Mouse (Mus musculus) midbrain, embryonic 10.5 days (tissue): ENCODE measurements at regions not wholly inside any gene's neighbourhood (a gene's known extent, or its start where the extent isn't known, plus 50 kb on each side); places are given as distances from the start of the nearest gene placed in this dataset.
A peak's percentile ranks its signal among the peaks of the same experiment; 100 is the strongest.

ENCODE experiments used
- DNase-seq: peaks from one replicate; pipeline ENCODE4 v3.0.0-alpha.2; 2017; ENCODE audit warnings: low spot score
- H3K27ac ChIP-seq: fragments of 300-500 bp; sonication (generic); replicated peaks from 2 replicates; pipeline ENCODE4 v1.5.1; 2016; ENCODE audit warnings: mild to moderate bottlenecking
- H3K27me3 ChIP-seq: fragments of 300-500 bp; sonication (generic); 2 replicates; pipeline ENCODE4 v1.6.1; 2016; ENCODE audit warnings: low read depth, mild to moderate bottlenecking; ENCODE audit not compliant: poor library complexity, severe bottlenecking
- H3K36me3 ChIP-seq: fragments of 300-500 bp; sonication (generic); 2 replicates; pipeline ENCODE4 v1.6.1; 2016; ENCODE audit warnings: mild to moderate bottlenecking, moderate library complexity
- H3K4me1 ChIP-seq: fragments of 300-500 bp; sonication (generic); 2 replicates; pipeline ENCODE4 v1.6.1; 2016
- H3K4me3 ChIP-seq: fragments of 300-500 bp; sonication (generic); 2 replicates; pipeline ENCODE4 v1.5.1; 2016; ENCODE audit warnings: mild to moderate bottlenecking, moderate library complexity
- H3K9me3 ChIP-seq: fragments of 300-500 bp; sonication (generic); replicated peaks from 2 replicates; pipeline ENCODE4 v1.6.1; 2016; ENCODE audit warnings: mild to moderate bottlenecking
- WGBS: fragments of 180-500 bp; shearing (Covaris S2); methylation state at CpG from one replicate; pipeline ENCODE4 v1.1.7; 2016; 5-methylcytosine and 5-hydroxymethylcytosine counted together

DNA sequence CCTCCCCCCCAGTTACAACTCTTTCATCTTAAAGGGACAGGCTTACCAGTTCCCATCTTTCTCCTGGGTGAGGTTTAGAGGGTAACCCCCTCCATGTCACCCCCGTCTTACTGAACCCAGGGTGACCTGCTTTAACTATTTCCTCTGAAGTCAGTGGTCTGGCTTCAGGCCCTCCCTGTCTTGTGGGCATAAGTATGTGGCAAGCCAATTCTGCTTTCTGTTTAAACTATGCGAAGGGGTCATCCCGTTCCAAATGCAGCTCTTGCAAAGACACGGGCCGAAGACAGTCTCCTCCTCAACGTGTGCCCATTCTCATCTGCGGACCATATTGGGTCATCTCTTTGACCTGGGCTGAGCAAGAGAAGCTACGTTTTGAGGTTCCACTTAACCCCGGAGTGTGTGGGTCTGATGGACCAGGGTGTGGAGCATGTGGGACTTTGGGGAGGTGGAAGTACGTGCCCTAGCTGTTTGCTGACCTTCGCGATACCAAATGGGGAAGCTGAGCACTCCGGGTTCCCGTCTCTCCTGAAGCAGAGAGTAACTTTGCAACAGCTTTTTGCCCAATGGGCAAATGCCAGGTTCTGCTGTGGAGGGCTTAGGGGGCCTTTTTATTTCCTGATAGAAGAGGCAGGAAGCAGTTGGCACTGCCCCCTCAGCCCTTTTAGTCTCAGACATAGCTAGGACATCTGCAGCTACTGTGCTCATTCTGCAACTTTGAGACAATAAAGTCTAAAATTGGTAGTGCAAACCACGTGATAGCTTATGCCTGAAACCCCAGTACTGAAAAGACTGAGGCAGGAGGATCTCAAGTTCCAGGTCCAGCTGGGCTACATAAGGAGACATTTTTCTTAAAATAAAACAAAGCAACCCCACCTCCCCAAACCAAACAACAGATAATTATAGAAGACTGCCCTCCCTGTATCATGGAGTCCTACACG lies 56.3 kb upstream of the Mdm1 start:
- no peaks in the 10 kb centered on the region for H3K9me3 ChIP-seq
- H3K4me1 ChIP-seq: peaks cover 13% of the 10 kb centered on the region
- WGBS: 92% methylated on average over 16 of the region's 16 CpGs
- H3K4me3 ChIP-seq: no peak overlapping the region
- H3K27me3 ChIP-seq: no peaks in the 10 kb centered on the region
- no peak for DNase-seq
- H3K27ac ChIP-seq: no peak overlapping the region
- no peaks in the 10 kb centered on the region for H3K36me3 ChIP-seq

DNA sequence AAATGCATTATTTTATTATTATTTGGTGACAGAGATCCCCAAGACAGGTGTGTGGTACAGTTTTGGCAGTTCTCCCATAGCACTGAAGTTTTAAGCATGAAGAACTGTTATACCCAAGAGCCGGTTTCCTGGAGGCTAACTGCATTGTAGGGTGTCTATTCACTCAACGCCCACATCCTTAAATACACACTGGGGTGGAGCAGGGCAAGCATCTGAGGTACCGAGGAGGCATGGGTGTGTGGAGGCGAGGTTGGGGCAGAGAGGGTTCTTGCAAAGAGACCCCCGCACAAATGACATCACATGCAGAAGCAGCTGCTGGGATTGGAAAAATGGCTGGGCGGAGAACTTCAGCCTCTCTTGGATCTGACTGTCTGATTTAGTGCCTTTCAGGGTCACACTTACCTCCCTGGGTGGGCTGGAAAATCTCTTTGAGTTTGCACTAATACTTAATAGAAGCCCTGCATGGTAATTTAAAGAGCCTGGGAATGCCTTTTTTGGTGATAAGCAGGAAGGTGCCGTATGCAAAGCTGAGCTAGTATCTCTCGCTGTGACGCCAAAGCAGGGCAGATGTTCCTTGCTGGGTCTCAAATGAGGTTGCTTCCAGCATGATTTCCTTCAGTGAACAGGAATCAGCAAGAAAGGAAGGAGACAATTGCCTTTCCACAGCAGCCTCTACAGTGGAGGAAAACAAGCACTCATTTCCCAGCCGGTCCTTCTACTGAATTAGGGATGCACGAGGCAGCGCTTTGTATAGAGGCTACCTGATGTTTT lies 53.9 kb upstream of the Mdm1 start:
- DNase-seq: peak; percentile 16
- no peaks in the 10 kb centered on the region for H3K9me3 ChIP-seq
- peaks cover 20% of the 10 kb centered on the region for H3K4me1 ChIP-seq
- 18% methylated on average over 12 of the region's 12 CpGs for WGBS
- peak overlapping the region; percentile 29 for H3K4me3 ChIP-seq
- no peak overlapping the region for H3K27ac ChIP-seq
- H3K36me3 ChIP-seq: no peaks in the 10 kb centered on the region
- H3K27me3 ChIP-seq: no peaks in the 10 kb centered on the region

DNA sequence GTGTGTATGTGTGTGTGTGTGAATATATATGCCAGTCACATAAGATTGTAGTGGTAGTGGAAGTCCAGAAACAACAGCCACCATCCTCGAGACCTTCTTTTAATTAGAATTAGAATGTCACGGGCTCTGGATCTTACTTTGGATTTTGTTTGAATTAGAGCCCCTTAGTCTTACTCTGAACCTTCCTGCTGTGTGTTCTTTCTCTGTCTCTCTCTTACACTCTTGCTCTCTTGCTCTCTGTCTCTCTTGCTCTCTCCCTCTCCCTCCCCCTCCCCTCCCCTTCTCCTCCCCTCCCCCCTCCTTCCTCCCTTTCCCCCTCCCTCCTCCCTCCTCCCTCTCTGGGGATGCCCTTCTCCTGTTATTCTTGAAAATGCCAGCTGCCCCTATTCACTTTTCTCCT lies 53.1 kb upstream of the Mdm1 start:
- Histone ChIP-seq H3K4me1 (peaks cover 20% of the 10 kb centered on the region), H3K27me3 (no peaks in the 10 kb centered on the region), H3K4me3 (no peak overlapping the region), H3K9me3 (no peaks in the 10 kb centered on the region), H3K36me3 (no peaks in the 10 kb centered on the region), H3K27ac (no peak overlapping the region)
- DNase-seq: no peak
- WGBS: 13% methylated on average over 2 of the region's 2 CpGs

DNA sequence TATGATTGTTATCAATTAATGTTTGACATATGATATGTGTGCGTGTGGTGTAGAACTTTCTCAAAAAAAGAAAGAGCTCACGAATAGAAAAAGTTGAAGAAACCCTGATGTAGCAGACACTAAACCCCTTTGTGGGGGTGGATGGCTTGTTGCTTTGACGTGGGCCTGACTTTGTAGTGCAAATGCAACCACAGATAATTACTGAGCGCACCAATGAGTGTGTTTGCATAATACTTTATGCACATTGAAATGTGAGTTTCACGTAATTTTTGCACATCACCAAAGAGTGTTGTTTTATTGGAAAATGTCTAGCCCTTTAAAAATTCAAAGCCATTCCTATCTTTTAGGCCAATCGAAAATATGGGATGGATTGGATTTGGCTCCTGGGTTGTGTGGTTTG lies 51.7 kb upstream of the Mdm1 start:
- Histone ChIP-seq H3K4me1 (peaks cover 20% of the 10 kb centered on the region), H3K9me3 (no peaks in the 10 kb centered on the region), H3K36me3 (no peaks in the 10 kb centered on the region), H3K4me3 (no peak overlapping the region), H3K27ac (no peak overlapping the region), H3K27me3 (no peaks in the 10 kb centered on the region)
- DNase-seq: no peak
- WGBS: 86% methylated on average over 6 of the region's 6 CpGs

DNA sequence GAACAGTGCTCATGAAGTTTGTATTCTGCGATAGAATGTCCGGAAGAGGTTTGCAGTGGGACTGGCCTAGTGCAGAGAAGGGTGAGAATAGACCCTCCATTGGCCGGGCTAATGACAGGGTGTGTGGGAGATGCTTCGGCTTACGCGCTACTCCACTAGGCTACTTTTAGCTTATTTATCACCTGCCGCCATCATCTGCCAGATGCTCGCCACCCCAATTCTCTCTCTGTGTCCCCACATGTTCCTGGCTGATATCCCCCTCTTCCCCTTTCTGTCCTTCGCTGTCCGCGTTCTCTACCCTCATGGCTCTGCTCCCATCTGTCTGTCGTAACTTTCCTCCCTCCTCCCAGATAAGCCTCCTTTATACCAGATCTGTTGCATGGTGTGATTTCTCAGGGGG lies 50.1 kb upstream of the Mdm1 start:
- no peak overlapping the region for H3K4me3 ChIP-seq
- H3K4me1 ChIP-seq: peaks cover 20% of the 10 kb centered on the region
- DNase-seq: no peak
- no peaks in the 10 kb centered on the region for H3K27me3 ChIP-seq
- no peaks in the 10 kb centered on the region for H3K36me3 ChIP-seq
- H3K27ac ChIP-seq: no peak overlapping the region
- 0 out of 2 replicates have a peak, but pooled peaks cover 3% of the 10 kb centered on the region for H3K9me3 ChIP-seq
- WGBS: 95% methylated on average over 12 of the region's 12 CpGs
